Mouse (Mus musculus) thymus, postnatal 25 days (tissue): Measurements from ENCODE around the gene Mea1.

Experiments
- DNase-seq: peaks from one replicate; pipeline ENCODE4 v3.0.0; 2022

Mea1 gene

GRCm38 (mm10) chr17:46706375-46707089, 27.9 kb downstream of the Mea1 start:
- DNase-seq = no peak

- DNase-seq = peak; percentile 91
Observed at GRCm38 (mm10) chr17:46710959-46711597, 32.5 kb downstream of the Mea1 start, which contains the start of gene Pex6. Pex6 (plus strand) TSS chr17:46711463.

DNA sequence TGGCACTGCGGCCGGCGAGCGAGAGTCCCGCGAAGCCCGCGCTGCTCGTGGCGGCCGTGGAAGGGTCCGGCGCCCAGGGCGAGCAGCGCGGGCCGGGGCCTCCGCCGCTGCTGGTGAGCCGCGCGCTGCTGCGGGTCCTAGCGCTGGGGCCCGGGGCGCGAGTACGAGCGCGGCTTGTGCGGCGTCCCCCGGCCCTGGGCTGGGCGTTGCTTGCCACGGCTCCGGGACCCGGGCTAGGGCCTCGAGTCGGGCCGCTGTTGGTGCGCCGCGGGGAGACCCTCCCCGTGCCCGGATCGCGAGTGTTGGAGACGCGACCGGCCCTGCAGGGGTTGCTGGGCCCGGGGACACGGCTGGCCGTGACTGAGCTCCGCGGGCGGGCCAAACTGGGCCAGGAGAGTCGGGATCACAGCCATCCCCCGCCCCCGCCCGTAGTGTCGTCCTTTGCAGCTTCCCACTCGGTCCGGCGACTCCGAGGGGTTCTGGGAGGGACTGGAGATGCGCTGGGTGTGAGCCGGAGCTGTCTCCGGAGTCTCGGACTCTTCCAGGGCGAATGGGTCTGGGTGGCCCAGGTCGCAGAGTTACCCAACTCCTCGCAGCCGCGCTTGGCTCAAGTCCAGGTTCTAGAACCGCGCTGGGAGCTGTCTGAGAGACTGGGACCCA, 33.1 kb downstream of the Mea1 start:
- DNase-seq = no peak

- DNase-seq = no peak
Observed at GRCm38 (mm10) chr17:46712442-46712841, 33.8 kb downstream of the Mea1 start.

DNA sequence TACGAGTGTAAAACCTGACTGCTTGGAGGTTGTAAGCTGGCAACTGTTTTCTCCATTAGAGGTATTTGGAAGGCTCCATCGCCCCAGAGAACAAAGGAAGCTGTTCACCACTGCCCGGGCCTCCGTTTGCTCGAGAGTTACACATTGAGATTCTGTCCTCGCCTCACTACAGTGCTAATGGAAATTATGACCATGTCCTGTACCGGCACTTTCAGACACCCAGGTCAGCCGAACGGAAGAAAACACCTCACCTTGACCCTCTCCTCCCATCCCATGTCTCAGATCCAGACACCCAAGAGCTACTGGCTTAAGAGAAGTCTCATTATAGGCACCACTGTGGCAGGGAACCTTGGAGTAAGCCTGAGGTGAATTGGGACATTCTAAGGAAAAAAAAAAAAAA, 35.3 kb downstream of the Mea1 start:
- DNase-seq = no peak

DNA sequence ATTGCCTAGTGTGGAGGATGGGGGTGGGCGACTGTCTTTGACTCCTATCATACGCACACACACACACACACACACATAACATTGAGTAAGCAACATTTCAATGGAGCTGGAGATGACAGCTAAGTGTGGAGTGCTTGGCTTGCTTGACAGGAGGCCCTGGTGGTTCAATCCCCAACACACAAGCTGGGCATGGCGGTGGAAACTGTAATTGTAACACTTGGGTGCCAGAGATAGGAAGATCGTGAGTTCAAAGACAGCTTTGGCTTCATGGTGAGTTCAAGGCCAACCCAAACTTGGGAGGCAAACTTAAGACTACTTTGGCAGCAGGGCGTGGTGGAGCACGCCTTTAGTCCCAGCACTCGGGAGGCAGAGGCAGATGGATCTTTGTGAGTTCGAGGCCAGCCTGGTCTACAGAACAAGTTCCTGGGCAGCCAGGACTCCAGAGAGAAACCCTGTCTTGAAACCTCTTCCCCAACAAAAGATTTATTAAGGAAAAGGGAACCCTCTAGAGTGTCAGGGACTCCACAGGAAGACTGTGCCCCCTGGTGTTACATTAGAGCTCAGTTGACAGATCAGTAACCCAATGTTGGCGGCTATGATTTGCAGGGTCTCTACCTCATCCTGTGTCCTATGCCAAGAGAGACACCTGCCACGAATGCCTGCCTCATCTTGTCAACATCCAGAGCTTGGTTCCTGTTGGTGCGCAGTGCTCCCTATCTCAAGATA, 36.3 kb downstream of the Mea1 start:
- no peak for DNase-seq

GRCm38 (mm10) chr17:46721077-46721476, 42.5 kb downstream of the Mea1 start:
- no peak for DNase-seq

GRCm38 (mm10) chr17:46724477-46725084, 46.0 kb downstream of the Mea1 start:
- DNase-seq = no peak

DNA sequence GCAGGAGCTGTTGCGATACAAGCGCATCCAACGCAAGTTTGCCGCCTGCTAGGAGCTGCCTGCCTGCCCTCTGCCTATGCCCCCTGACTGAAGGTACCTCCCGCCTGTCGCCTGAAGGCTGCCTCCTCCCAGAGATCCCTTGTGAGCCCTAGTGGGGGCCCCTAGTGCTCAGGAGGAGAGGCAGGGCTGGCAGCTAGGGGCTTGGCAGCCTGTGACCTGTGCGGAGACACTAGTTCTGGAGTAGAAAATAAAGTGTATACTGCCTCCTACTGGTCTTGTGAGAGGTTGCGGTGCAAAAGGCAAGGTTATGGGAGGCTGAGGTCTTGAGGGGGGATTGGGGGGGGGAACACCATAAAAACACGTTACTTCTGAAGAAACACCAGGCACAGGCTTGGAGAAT, 46.7 kb downstream of the Mea1 start:
- DNase-seq = peak; percentile 64

DNA sequence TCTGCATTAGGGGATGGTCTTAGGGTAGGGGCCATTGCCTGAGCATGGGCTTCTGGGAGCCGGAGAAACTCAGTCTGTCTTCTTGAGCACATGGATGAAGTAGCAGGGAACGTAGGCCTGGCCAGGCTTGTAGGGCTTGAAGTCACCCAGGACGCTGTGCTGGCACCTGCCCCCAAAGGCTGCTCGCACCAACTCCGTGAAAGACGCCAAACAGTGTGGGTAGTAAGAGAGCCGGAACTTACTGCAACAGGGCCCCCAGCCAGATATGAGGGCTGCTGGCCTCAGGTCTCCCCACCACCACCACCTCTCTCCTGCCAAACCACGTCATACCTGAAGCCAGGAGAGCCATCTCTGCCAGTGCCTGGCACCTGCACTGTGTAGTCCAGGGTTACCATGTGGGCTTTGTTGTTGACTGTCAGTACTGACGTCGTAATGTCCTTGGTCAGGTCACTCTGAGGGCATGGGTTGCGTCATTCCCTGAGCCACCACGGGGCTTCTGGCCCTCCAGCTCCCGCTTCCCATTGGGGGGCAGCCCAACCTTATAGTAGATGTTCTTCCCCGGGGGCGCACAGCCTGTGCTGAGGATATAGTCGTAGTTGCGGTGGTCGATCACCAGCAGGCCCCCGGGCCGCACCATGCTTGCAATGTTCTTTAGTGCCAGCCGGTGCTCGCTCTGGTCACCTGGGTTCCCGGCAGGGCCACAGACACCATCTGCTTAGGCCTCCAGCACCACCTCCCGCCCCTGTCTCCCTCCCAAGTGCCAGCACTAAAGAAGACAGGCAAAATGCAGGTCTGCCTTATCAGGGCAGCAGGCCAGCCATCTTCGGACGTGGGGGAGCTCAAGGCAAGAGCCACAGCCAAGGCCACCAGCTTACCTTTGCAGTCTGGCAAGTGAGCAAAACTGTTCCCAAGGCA, 47.4 kb downstream of the Mea1 start:
- no peak for DNase-seq

DNA sequence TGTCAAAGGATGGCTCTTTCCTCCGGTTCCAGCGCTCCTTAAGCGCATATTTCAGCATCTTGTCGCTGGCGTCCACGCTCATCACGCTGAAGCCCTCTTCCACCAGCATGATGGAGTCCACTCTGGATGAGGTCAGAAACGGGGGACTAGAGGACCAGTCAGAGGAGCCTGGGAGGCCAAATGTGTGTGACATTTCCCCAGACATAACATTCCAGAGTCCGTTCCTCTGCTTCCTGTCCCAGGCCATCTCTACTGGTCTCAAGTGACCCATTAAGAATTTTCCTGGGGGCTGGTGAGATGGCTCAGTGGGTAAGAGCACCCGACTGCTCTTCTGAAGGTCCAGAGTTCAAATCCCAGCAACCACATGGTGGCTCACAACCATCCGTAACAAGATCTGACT, 48.7 kb downstream of the Mea1 start:
- DNase-seq = no peak

DNA sequence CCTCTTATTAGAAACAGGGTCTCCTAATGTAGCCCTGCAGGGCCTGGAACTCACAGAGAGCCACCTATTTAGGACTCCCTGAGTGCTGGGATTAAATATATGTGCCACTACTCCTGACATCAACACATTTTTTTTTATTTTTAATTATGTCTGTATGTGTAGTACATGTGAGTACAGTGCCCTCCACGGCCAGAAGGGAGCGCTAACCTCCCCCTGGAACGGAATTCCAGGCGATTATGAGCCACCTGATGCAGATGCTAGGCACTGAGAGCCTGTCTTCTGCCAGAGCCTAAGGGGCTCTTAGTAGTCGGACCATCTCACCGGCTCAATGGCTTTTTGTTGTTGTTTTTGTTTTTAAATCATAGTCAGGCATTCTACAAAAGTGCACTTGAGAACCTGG, 49.4 kb downstream of the Mea1 start:
- DNase-seq = peak; percentile 38

DNA sequence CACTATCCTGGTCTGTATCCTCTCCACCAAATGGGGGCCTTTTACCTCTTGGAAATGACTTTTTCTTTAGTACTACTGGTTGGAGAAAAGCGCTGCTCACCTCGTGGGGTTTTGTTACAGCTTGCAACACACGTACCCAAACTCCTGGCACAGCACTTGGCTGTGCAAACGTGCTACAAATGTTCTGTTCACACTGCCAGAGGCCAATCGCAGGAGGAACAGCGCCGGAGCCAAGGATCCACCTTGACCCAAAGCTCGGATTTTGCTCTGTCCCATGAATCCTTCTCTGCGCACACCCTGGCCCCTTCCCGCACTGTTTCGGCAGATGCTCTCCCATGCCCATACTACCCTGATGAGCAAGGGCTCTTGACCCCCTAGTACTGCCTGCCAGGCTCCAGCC, 49.9 kb downstream of the Mea1 start:
- no peak for DNase-seq

- DNase-seq = no peak
Observed at GRCm38 (mm10) chr17:46728904-46729318, 50.3 kb downstream of the Mea1 start, which contains the start of gene Gnmt. Gnmt (minus strand) TSS chr17:46729168.
